Mouse (Mus musculus): Measurements from ENCODE around the gene Spns1. TPM values are rescaled to one million over a fixed set of nuclear protein-coding genes. Genes with fewer than 3 reads are reported as not detected.
"Not testable (repeated sequence)": the region's sequence is repeated elsewhere in the genome, so short reads cannot be mapped to it uniquely, and the experiment has no call there.

The Spns1 gene
- total and polyA plus RNA-seq, 3 experiments = 19.0 to 55.4 (median 21.4) TPM

DNA sequence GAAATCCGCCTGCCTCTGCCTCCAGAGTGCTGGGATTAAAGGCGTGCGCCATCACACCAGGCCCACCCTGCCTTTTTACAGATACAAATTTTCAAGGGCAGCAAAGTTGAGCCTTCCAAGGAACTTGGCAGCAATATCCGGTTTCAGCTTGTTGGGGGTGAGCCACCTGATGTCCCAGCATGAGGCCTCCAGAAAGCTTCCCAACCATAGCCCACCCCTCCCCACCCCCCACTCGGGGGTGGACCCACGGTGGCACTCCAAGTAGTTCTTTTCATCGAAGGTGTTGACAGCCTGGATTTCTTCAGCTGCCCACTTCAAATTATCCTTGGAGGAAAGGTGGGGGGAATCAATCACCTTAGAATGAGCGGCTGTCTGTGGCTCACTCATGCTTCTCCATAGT is 38.3 kb downstream of the Spns1 start:
- no peaks in the 10 kb centered on the region for H3K36me3 ChIP-seq (replicated peaks)
- DNase-seq (ENCODE audit: low spot score) (no peak), ATAC-seq (ENCODE audit: extremely low read depth, insufficient number of reproducible peaks, low FRiP score, poor library complexity, severe bottlenecking) (no peak)
- no peak for TF ChIP-seq CTCF (IDR thresholded peaks at IDR 0.05; ENCODE audit: low read depth, low read length)
- TF ChIP-seq GATA2 (IDR thresholded peaks at IDR 0.05; ENCODE audit: borderline replicate concordance, low read depth, low read length) = no peak
- TF ChIP-seq POLR2AphosphoS5 (IDR thresholded peaks at IDR 0.05; ENCODE audit: insufficient replicate concordance, low read depth, low read length) = no peak
- no peak for TF ChIP-seq GATA1 (IDR thresholded peaks at IDR 0.05; ENCODE audit: borderline replicate concordance, low read length)
- H3K27me3 ChIP-seq (ENCODE audit: insufficient read depth, low read length) = peaks cover 44% of the 10 kb centered on the region
- 0 out of 2 replicates have a peak, but pooled peaks cover 2% of the 10 kb centered on the region for H3K4me1 ChIP-seq (ENCODE audit: insufficient read depth, low read depth, low read length)
- no peaks in the 10 kb centered on the region for H3K9me3 ChIP-seq (replicated peaks)
- H3K4me3 ChIP-seq (ENCODE audit: low read depth, low read length) = no peak overlapping the region

DNA sequence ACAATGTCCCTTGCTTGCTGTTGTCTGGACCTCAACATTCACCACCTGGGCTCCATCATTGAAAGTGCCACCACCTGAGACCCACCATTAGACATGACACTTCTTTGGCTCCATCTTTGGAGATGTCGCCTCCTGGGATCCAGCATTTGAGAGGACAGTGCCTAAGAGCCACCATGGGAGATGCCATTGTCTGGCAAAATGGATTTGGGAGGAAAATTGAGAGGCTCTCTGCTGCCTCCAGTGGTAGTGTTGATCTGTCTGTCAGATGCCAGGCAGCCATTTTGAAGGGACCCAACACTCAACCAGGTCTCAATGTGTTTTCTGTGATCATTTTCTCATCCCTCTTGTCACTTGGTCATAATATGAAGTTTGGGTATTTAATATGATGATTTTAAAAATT is 41.7 kb downstream of the Spns1 start:
- TF ChIP-seq GATA2 (IDR thresholded peaks at IDR 0.05; ENCODE audit: borderline replicate concordance, low read depth, low read length) (no peak), CTCF (IDR thresholded peaks at IDR 0.05; ENCODE audit: low read depth, low read length) (peak; percentile 38; the same call in 1 of the 2 replicates)
- Histone ChIP-seq H3K4me3 (ENCODE audit: low read depth, low read length) (no peak overlapping the region), H3K4me1 (ENCODE audit: insufficient read depth, low read depth, low read length) (0 out of 2 replicates have a peak, but pooled peaks cover 2% of the 10 kb centered on the region), H3K36me3 (replicated peaks) (no peaks in the 10 kb centered on the region), H3K9me3 (replicated peaks) (no peaks in the 10 kb centered on the region), H3K27me3 (ENCODE audit: insufficient read depth, low read length) (peaks cover 40% of the 10 kb centered on the region)
- no peak for DNase-seq (ENCODE audit: low spot score)
- no peak for ATAC-seq (ENCODE audit: extremely low read depth, insufficient number of reproducible peaks, low FRiP score, poor library complexity, severe bottlenecking)

DNA sequence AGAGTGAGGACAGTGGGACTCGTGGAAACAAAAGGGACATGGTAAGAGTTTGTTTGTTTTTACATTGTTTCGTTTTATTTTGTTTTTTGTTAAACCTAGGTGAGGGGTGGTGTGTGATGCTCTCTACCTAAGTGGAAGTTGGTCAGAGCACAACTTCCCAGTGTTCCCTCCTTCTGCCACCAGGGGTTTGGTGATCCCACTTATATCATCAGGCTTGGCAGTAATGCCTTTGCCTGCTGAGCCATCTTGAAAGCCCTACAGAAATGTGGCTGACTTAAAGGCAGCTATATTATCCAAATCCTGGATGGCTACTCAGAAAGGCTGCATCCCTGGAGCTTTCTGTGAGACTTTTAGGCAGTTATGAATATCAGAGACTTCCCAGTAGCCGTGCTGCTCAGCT is 44.6 kb downstream of the Spns1 start:
- ATAC-seq (ENCODE audit: extremely low read depth, insufficient number of reproducible peaks, low FRiP score, poor library complexity, severe bottlenecking) = no peak
- TF ChIP-seq TAL1 (conservative IDR thresholded peaks at IDR 0.05; ENCODE audit: low read depth, low read length) (no peak), GATA2 (IDR thresholded peaks at IDR 0.05; ENCODE audit: borderline replicate concordance, low read depth, low read length) (no peak), POLR2AphosphoS5 (IDR thresholded peaks at IDR 0.05; ENCODE audit: insufficient replicate concordance, low read depth, low read length) (no peak), GATA1 (IDR thresholded peaks at IDR 0.05; ENCODE audit: borderline replicate concordance, low read length) (no peak), CTCF (IDR thresholded peaks at IDR 0.05; ENCODE audit: low read depth, low read length) (no peak)
- no peak overlapping the region for H3K4me3 ChIP-seq (ENCODE audit: low read depth, low read length)
- no peak for DNase-seq (ENCODE audit: low spot score)
- H3K36me3 ChIP-seq (replicated peaks) = no peaks in the 10 kb centered on the region
- no peaks in the 10 kb centered on the region for H3K4me1 ChIP-seq (ENCODE audit: insufficient read depth, low read depth, low read length)
- H3K27me3 ChIP-seq (ENCODE audit: insufficient read depth, low read length) = peaks cover 17% of the 10 kb centered on the region
- H3K9me3 ChIP-seq (replicated peaks) = no peaks in the 10 kb centered on the region

DNA sequence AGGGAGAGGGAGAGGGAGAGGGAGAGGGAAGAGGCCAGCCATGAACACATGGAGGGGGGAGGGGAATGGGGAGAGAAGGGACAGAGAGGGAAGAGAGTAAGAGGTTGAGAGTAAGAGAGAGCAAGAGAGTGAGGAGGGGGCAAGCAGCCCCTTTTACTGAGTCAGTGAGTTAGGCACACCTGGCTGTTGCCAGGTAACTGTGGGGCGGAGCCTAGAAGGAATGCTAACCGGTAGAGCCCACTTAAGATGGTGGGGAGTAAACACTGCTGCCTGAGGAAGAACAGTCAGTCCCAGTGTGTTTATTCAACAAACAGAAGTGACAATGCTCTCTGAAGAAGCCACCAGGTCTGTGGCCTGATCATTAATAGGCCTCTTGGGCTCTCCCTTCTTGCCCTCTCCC is 46.6 kb downstream of the Spns1 start:
- no peak overlapping the region for H3K4me3 ChIP-seq (ENCODE audit: low read depth, low read length)
- no peak for TF ChIP-seq GATA1 (IDR thresholded peaks at IDR 0.05; ENCODE audit: borderline replicate concordance, low read length)
- TF ChIP-seq CTCF (IDR thresholded peaks at IDR 0.05; ENCODE audit: low read depth, low read length) = no peak
- TF ChIP-seq TAL1 (conservative IDR thresholded peaks at IDR 0.05; ENCODE audit: low read depth, low read length) = no peak
- no peak for TF ChIP-seq GATA2 (IDR thresholded peaks at IDR 0.05; ENCODE audit: borderline replicate concordance, low read depth, low read length)
- TF ChIP-seq POLR2AphosphoS5 (IDR thresholded peaks at IDR 0.05; ENCODE audit: insufficient replicate concordance, low read depth, low read length) = no peak
- DNase-seq (ENCODE audit: low spot score) = no peak

DNA sequence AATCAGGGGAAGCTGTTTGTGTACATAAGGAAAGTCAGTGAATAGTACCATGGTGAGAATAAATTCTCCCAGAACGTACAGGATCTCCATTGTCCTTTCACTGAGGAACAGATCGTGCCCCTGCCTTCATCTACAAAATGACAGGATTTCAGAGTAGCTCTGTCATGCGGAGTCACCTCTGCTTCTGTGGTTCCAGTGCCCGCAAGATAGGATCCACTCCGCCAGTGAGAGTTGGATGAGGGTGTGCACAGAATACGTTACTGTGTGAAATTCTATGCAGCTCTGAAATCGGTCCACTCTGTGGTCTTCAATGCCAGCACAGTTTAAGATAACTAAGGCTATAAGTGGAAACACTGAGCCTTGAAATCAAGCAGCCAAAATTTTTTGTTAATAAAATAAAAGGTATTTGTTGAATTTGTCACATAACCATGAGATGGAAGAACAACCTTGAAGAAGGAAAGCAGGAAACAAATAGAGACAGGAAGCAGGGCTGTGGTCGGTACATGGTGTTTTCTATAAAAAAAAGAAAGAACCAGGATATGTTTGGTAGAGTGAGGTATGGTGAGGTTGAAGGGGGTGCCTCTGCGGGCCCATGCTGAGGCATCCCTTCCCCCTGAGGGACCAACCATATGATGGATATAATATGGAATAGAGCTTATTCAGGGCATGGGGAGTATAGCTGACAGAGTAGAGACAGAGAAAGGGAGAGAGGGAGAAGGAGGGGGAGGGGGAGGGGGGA is 47.2 kb downstream of the Spns1 start:
- Histone ChIP-seq H3K27me3 (ENCODE audit: insufficient read depth, low read length) (peaks cover 11% of the 10 kb centered on the region), H3K4me1 (ENCODE audit: insufficient read depth, low read depth, low read length) (peaks cover under 1% of the 10 kb centered on the region; the same call in 1 of the 2 replicates), H3K9me3 (replicated peaks) (no peaks in the 10 kb centered on the region), H3K36me3 (replicated peaks) (no peaks in the 10 kb centered on the region), H3K4me3 (ENCODE audit: low read depth, low read length) (no peak overlapping the region)
- DNase-seq (ENCODE audit: low spot score) (no peak), ATAC-seq (ENCODE audit: extremely low read depth, insufficient number of reproducible peaks, low FRiP score, poor library complexity, severe bottlenecking) (no peak)
- TF ChIP-seq GATA2 (IDR thresholded peaks at IDR 0.05; ENCODE audit: borderline replicate concordance, low read depth, low read length) = no peak
- TF ChIP-seq TAL1 (conservative IDR thresholded peaks at IDR 0.05; ENCODE audit: low read depth, low read length) = no peak
- TF ChIP-seq CTCF (IDR thresholded peaks at IDR 0.05; ENCODE audit: low read depth, low read length) = no peak
- no peak for TF ChIP-seq POLR2AphosphoS5 (IDR thresholded peaks at IDR 0.05; ENCODE audit: insufficient replicate concordance, low read depth, low read length)
- no peak for TF ChIP-seq GATA1 (IDR thresholded peaks at IDR 0.05; ENCODE audit: borderline replicate concordance, low read length)

More for the DNA sequence above, 46.6 kb downstream of the Spns1 start:
- no peak for ATAC-seq (ENCODE audit: extremely low read depth, insufficient number of reproducible peaks, low FRiP score, poor library complexity, severe bottlenecking)
- Histone ChIP-seq H3K27me3 (ENCODE audit: insufficient read depth, low read length) (peaks cover 11% of the 10 kb centered on the region), H3K9me3 (replicated peaks) (no peaks in the 10 kb centered on the region), H3K4me1 (ENCODE audit: insufficient read depth, low read depth, low read length) (no peaks in the 10 kb centered on the region), H3K36me3 (replicated peaks) (no peaks in the 10 kb centered on the region)

DNA sequence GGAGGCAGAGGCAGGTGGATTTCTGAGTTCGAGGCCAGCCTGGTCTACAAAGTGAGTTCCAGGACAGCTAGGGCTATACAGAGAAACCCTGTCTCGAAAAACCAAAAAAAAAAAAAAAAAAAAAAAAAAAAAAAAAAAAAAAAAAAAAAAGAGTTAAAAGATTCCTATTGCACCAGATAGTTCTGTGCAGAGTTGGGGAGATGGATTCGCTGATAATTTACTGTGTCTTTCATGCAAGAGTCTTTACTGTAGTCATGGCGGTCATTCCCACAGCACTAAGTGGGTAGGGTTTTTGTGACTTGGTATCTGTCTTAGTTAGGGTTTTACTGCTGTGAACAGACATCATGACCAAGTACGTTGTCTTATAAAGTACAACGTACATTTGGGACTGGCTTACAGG is 48.4 kb downstream of the Spns1 start:
- H3K27me3 ChIP-seq (ENCODE audit: insufficient read depth, low read length) = peaks cover 20% of the 10 kb centered on the region
- not testable (repeated sequence) for H3K4me3 ChIP-seq (ENCODE audit: low read depth, low read length); DNase-seq (ENCODE audit: low spot score); H3K9me3 ChIP-seq (replicated peaks); H3K4me1 ChIP-seq (ENCODE audit: insufficient read depth, low read depth, low read length); H3K36me3 ChIP-seq (replicated peaks); ATAC-seq (ENCODE audit: extremely low read depth, insufficient number of reproducible peaks, low FRiP score, poor library complexity, severe bottlenecking)

DNA sequence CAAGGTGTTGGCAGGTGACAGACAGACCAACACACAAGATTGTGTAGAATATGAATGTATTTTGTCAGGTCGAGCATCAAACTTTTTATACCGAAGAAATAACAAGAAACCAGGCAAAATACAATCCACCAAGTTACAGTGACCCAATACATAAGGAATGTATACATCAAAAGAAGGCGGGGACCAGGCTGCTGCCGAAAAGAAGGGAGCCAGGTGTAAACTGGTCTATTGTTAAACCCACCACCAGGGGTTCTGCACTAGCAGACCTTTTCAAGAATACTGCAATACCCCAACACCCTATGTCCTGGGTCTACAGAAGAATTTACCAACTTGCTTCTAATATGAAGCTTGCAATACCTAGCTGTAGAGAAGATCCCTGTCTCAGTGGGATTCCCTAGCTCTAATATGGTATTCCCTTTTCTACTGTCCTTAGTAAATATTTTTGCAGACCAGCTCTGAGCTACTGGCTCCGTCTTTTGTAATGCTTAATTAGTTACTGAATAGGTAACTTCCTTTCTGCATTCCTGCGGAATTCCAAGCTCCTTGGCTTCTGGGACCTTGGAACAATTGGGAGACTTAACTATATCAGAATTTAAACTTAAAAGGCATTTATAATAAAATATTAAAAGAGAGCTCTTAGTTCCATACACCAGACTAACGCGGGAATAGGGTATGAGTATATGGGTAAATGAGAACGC is 51.5 kb downstream of the Spns1 start:
- not testable (repeated sequence) for ATAC-seq (ENCODE audit: extremely low read depth, insufficient number of reproducible peaks, low FRiP score, poor library complexity, severe bottlenecking); H3K36me3 ChIP-seq (replicated peaks); H3K4me3 ChIP-seq (ENCODE audit: low read depth, low read length); DNase-seq (ENCODE audit: low spot score); H3K4me1 ChIP-seq (ENCODE audit: insufficient read depth, low read depth, low read length); H3K9me3 ChIP-seq (replicated peaks)
- H3K27me3 ChIP-seq (ENCODE audit: insufficient read depth, low read length) = peaks cover 15% of the 10 kb centered on the region; the same call in 1 of the 2 replicates
